Mouse (Mus musculus) mouse embryonic stem cell (cell line): ENCODE results near the gene Dhrs2.

Source experiments
- in situ Hi-C, 2 experiments: fragments of 300-500 bp; cut with MboI; formaldehyde crosslinking; loops; 1 replicate in 1 of 2; 3 replicates in 1 of 2; pipeline ENCODE4 v1.14.3; 2019 to 2020; ENCODE audit warnings: low sequenced_read_pairs in 2 of 2, low pct_unique_long_range_greater_than_20kb in 1 of 2, mixed read lengths in 1 of 2; ENCODE audit not compliant: unreplicated experiment in 1 of 2

Dhrs2 gene

GRCm38 (mm10) chr14:55236685-55237084 lies 14.9 kb downstream of the Dhrs2 start:
- in situ Hi-C loops = no loop called here

- in situ Hi-C loops = no loop called here
These were observed 20.9 kb downstream of the Dhrs2 start for GRCm38 (mm10) chr14:55242664-55243063.

GRCm38 (mm10) chr14:55247181-55247580 lies 25.4 kb downstream of the Dhrs2 start:
- in situ Hi-C loops = no loop called here

DNA sequence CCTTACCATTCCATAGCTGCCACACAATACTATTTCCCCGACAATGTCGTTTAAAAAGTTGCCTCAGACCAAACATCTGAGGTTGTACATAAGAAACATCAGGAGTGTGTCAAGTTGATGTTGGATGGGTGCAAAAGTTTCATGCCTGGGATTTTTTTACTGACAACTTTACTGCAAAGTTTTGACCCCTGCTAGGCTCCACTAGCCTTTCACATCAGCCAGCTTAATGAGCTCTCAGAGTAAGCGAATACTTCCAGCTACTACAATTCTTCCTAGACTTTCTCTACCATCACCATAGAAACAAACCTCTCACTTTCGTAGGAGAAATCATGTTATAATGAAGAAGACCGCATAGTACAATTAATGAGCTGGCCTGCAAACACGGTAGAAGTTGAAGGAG lies 26.5 kb downstream of the Dhrs2 start:
- in situ Hi-C loops = no loop called here

- in situ Hi-C loops = no loop called here
These were observed 31.8 kb downstream of the Dhrs2 start for GRCm38 (mm10) chr14:55253580-55253979.

GRCm38 (mm10) chr14:55255443-55255842 lies 33.6 kb downstream of the Dhrs2 start:
- in situ Hi-C loops = no loop called here

DNA sequence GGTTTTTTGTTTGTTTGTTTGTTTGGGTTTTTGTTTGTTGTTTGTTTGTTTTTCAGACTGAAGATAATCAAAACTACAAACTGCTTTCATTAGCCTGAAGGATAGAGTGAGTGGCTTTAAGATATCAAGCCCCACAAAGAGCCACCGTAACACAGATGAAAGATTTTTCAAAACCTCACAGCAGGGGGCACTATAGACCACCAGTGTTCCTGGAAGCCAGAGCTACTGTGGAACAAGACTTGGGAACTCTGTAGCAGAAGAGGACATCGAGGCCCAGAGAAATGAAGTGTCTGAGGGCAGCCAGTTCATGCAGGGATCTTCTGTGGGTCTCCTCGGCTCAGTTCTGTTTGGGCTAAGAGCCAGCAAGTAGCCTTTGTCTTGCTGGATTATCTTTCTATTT lies 49.4 kb downstream of the Dhrs2 start:
- in situ Hi-C loops = loop anchor here in 1 of 2 experiments (5.0 kb wide), 1 partner anchor 166 kb away; no protein-coding TSS in a partner anchor

DNA sequence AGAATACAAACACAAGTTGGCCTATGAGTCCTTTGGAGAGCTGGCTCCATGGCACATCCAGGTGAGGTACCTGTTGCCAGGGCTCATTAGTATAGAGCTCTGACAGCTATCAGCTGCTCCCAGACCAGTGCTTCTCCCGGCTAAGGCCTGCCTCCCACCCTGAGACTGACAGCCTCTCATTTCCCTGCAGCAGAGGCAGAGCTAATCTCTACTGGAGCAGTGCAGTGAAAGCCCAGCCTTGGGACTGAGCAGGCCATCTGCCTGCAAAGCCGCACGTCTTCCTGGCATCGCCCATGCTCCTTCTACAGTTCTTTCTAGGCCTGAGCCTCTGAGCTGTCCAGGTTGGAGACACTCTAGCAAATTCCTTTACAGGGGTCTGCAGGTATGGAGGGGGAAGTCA lies 51.2 kb downstream of the Dhrs2 start:
- in situ Hi-C loops = loop anchor here in 1 of 2 experiments (5.0 kb wide), 1 partner anchor 164 kb away; no protein-coding TSS in a partner anchor

GRCm38 (mm10) chr14:55274810-55275209 lies 53.0 kb downstream of the Dhrs2 start:
- in situ Hi-C loops = loop anchor here in 1 of 2 experiments (5.0 kb wide), 1 partner anchor 162 kb away; no protein-coding TSS in a partner anchor

DNA sequence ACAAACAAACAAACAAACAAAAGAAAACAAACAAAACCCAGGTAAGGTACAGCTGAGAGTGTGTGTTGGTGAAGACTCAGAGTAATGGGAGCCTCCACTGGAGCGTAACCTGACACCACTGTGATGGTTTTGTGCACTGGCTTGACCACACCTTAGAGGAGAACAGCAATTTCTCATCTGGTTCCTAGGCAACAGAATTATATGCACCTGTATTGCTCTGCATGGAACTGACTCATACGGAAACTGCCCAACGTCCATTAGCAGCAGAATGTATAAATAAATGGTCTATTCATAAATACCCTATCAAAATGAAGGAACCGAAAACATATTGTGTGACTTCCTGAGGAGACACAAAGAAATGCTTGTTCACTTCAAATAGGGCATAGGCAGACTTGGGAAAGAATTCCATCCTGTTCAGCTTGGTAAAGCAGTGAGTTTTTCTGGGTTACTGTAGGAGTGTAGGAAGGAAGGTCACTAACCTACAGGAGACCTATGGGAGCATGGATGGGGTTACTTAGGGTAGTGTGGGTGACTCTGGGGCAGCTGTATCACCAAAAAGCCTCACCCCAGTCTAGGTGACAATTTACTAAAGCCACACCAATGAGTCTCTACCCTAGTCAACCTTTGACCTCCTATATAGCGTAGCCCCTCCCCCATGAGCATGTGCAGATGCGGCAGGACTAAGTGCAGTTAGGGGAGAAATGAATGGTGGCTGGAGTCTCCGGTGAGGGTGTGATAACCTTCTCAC lies 57.7 kb downstream of the Dhrs2 start:
- in situ Hi-C loops = no loop called here
